Mouse (Mus musculus): ENCODE data around the gene Mlh1. TPM values are rescaled to one million over a fixed set of nuclear protein-coding genes. Genes with fewer than 3 reads are reported as not detected.

The Mlh1 gene
- polyA plus RNA-seq, 1 experiment = 20.1 TPM

- Histone ChIP-seq H3K4me3 (ENCODE audit: insufficient read depth, low read length) (no peak overlapping the region), H3K4me1 (ENCODE audit: control insufficient read depth, insufficient read depth, low read length) (no peaks in the 10 kb centered on the region), H3K27ac (ENCODE audit: insufficient read depth, low read depth, low read length) (no peak overlapping the region)
- TF ChIP-seq CTCF (IDR thresholded peaks at IDR 0.05; ENCODE audit: low read depth, low read length) (no peak), POLR2A (IDR thresholded peaks at IDR 0.05; ENCODE audit: borderline replicate concordance, low read depth, low read length) (no peak)
These were observed 32.4 kb upstream of the Mlh1 start for GRCm38 (mm10) chr9:111304036-111304435.

DNA sequence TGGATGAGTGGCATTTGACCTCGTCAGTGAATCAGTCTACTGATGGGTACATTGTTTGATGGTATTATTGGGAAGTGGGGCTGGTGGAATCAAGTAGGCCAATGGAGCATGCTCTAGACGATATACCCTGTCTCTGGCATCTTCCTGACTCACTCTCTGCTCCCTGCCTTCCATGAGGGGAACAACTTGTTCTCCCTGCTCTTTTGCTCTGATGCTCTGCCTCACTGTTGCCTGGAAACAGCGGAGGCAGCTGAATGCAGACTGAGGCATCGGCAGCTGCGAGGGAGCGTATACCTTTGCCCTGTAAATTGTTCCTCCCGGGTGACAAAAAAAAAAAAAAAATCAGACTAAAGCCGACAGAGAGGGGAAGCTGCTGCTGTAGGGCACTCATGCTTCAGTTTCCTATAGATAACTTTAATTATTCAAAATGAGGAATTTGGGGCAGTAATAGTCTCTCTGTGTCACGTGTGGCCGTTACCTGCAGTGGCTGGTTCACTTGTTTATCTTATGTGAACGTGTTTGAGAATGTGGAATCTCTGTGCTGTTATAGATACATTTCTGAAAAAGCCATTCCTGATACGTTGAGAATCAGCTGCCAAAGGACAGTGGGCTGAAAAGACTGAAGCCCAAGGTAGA is 30.7 kb upstream of the Mlh1 start:
- Histone ChIP-seq H3K4me3 (ENCODE audit: insufficient read depth, low read length) (no peak overlapping the region), H3K27ac (ENCODE audit: insufficient read depth, low read depth, low read length) (no peak overlapping the region), H3K4me1 (ENCODE audit: control insufficient read depth, insufficient read depth, low read length) (no peaks in the 10 kb centered on the region)
- TF ChIP-seq POLR2A (IDR thresholded peaks at IDR 0.05; ENCODE audit: borderline replicate concordance, low read depth, low read length) (no peak), CTCF (IDR thresholded peaks at IDR 0.05; ENCODE audit: low read depth, low read length) (no peak)

- no peak for TF ChIP-seq POLR2A (IDR thresholded peaks at IDR 0.05; ENCODE audit: borderline replicate concordance, low read depth, low read length)
- TF ChIP-seq CTCF (IDR thresholded peaks at IDR 0.05; ENCODE audit: low read depth, low read length) = no peak
These were observed 27.0 kb upstream of the Mlh1 start for GRCm38 (mm10) chr9:111298606-111299005.

GRCm38 (mm10) chr9:111296433-111296832 is 24.8 kb upstream of the Mlh1 start:
- H3K27ac ChIP-seq (ENCODE audit: insufficient read depth, low read depth, low read length) = no peak overlapping the region
- no peak overlapping the region for H3K4me3 ChIP-seq (ENCODE audit: insufficient read depth, low read length)
- H3K4me1 ChIP-seq (ENCODE audit: control insufficient read depth, insufficient read depth, low read length) = no peaks in the 10 kb centered on the region
- TF ChIP-seq POLR2A (IDR thresholded peaks at IDR 0.05; ENCODE audit: borderline replicate concordance, low read depth, low read length) = no peak
- TF ChIP-seq CTCF (IDR thresholded peaks at IDR 0.05; ENCODE audit: low read depth, low read length) = no peak

More at GRCm38 (mm10) chr9:111298606-111299005, 27.0 kb upstream of the Mlh1 start:
- Histone ChIP-seq H3K4me3 (ENCODE audit: insufficient read depth, low read length) (no peak overlapping the region), H3K27ac (ENCODE audit: insufficient read depth, low read depth, low read length) (no peak overlapping the region), H3K4me1 (ENCODE audit: control insufficient read depth, insufficient read depth, low read length) (no peaks in the 10 kb centered on the region)

- Histone ChIP-seq H3K4me3 (ENCODE audit: insufficient read depth, low read length) (no peak overlapping the region), H3K4me1 (ENCODE audit: control insufficient read depth, insufficient read depth, low read length) (no peaks in the 10 kb centered on the region), H3K27ac (ENCODE audit: insufficient read depth, low read depth, low read length) (no peak overlapping the region)
- TF ChIP-seq CTCF (IDR thresholded peaks at IDR 0.05; ENCODE audit: low read depth, low read length) = no peak
- TF ChIP-seq POLR2A (IDR thresholded peaks at IDR 0.05; ENCODE audit: borderline replicate concordance, low read depth, low read length) = no peak
These were observed 23.7 kb upstream of the Mlh1 start for GRCm38 (mm10) chr9:111295323-111295722.

GRCm38 (mm10) chr9:111294911-111295310 is 23.3 kb upstream of the Mlh1 start:
- no peaks in the 10 kb centered on the region for H3K4me1 ChIP-seq (ENCODE audit: control insufficient read depth, insufficient read depth, low read length)
- H3K27ac ChIP-seq (ENCODE audit: insufficient read depth, low read depth, low read length) = no peak overlapping the region
- no peak overlapping the region for H3K4me3 ChIP-seq (ENCODE audit: insufficient read depth, low read length)
- no peak for TF ChIP-seq POLR2A (IDR thresholded peaks at IDR 0.05; ENCODE audit: borderline replicate concordance, low read depth, low read length)
- no peak for TF ChIP-seq CTCF (IDR thresholded peaks at IDR 0.05; ENCODE audit: low read depth, low read length)

- Histone ChIP-seq H3K27ac (ENCODE audit: insufficient read depth, low read depth, low read length) (no peak overlapping the region), H3K4me1 (ENCODE audit: control insufficient read depth, insufficient read depth, low read length) (peaks cover 6% of the 10 kb centered on the region), H3K4me3 (ENCODE audit: insufficient read depth, low read length) (no peak overlapping the region)
- TF ChIP-seq POLR2A (IDR thresholded peaks at IDR 0.05; ENCODE audit: borderline replicate concordance, low read depth, low read length) (no peak), CTCF (IDR thresholded peaks at IDR 0.05; ENCODE audit: low read depth, low read length) (no peak)
These were observed 21.6 kb upstream of the Mlh1 start for GRCm38 (mm10) chr9:111293234-111293633.

DNA sequence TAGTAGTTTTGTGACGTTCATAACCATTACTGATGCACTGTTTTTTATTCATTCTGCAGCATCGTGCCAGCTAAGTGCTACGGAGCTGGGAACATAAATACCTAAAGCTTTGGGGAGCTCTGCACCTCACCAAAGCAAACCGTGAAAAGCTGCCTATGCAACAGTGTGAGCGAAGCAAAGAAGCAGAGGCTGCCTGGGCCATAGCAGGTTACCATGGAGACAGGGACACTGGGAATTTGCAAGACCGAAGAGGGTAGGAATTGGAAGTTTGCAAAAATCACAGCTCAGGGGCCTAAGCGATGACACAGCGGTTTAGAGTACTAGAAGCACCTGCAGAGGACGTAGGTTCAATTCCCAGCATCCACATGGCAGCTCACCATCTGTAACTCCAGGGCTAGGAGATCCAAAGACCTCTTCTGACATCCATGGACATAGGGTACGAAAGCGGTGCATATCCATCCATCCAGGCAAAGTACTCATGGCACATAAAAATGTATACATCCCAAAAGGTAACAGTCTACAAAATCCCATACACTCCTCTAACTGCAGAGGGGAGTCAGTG is 19.0 kb upstream of the Mlh1 start:
- no peak overlapping the region for H3K4me3 ChIP-seq (ENCODE audit: insufficient read depth, low read length)
- no peak overlapping the region for H3K27ac ChIP-seq (ENCODE audit: insufficient read depth, low read depth, low read length)
- no peak for TF ChIP-seq POLR2A (IDR thresholded peaks at IDR 0.05; ENCODE audit: borderline replicate concordance, low read depth, low read length)
- TF ChIP-seq CTCF (IDR thresholded peaks at IDR 0.05; ENCODE audit: low read depth, low read length) = no peak
- H3K4me1 ChIP-seq (ENCODE audit: control insufficient read depth, insufficient read depth, low read length) = peaks cover 13% of the 10 kb centered on the region

DNA sequence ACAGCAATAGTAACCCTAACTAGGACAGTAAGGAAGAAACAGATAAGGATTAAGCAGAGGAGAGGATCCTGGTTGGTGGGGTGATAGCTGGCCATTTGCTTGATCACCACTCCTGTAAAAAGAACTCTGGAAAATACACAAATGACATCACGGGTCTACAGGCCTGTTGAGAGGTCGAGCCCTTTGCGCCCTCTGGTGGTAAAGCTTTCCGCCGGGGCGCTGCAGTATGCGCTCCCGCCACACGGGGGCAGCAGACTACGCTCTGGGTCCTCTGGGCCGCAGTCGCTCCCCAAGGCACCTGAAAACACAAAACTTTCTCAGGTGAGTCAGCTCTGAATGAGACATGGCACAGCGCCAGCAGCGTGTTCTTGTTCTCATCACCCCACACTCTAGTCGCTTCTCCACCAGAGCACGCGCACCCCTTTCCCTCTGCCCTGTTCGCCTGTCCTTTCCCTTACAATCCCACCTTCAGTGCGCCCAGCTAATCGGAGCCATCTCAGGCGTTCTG is 18.3 kb upstream of the Mlh1 start:
- H3K27ac ChIP-seq (ENCODE audit: insufficient read depth, low read depth, low read length) = peak overlapping the region; percentile 66
- H3K4me3 ChIP-seq (ENCODE audit: insufficient read depth, low read length) = peak overlapping the region; percentile 21; the same call in 1 of the 2 replicates
- TF ChIP-seq CTCF (IDR thresholded peaks at IDR 0.05; ENCODE audit: low read depth, low read length) (peak; percentile 99), POLR2A (IDR thresholded peaks at IDR 0.05; ENCODE audit: borderline replicate concordance, low read depth, low read length) (no peak)
- H3K4me1 ChIP-seq (ENCODE audit: control insufficient read depth, insufficient read depth, low read length) = peaks cover 13% of the 10 kb centered on the region

GRCm38 (mm10) chr9:111289294-111289831 is 17.8 kb upstream of the Mlh1 start:
- H3K4me3 ChIP-seq (ENCODE audit: insufficient read depth, low read length) = peak overlapping the region; percentile 21; the same call in 1 of the 2 replicates
- H3K27ac ChIP-seq (ENCODE audit: insufficient read depth, low read depth, low read length) = peak overlapping the region; percentile 66
- H3K4me1 ChIP-seq (ENCODE audit: control insufficient read depth, insufficient read depth, low read length) = peaks cover 13% of the 10 kb centered on the region
- no peak for TF ChIP-seq POLR2A (IDR thresholded peaks at IDR 0.05; ENCODE audit: borderline replicate concordance, low read depth, low read length)
- TF ChIP-seq CTCF (IDR thresholded peaks at IDR 0.05; ENCODE audit: low read depth, low read length) = no peak
